Mouse (Mus musculus) gonadal fat pad, adult 2 months (tissue): ENCODE data around the gene Slc35d3. TPM values are rescaled to one million over a fixed set of nuclear protein-coding genes. Genes with fewer than 3 reads are reported as not detected.

ENCODE experiments used
- DNase-seq: peaks from one replicate; pipeline ENCODE4 v3.0.0-alpha.2; 2012; ENCODE audit warnings: low read depth
- polyA plus RNA-seq: library from polyadenylated mRNA; depleted of rRNA; stranded (reverse); fragments of >200 nt; gene quantifications from 2 replicates; pipeline ENCODE4 v1.2.3, GENCODE M21; 2012; rRNA removed

The Slc35d3 gene
- polyA plus RNA-seq = 0.04 TPM in 1 of 2 replicates, not detected in the other

- no peak for DNase-seq
Measured at GRCm38 (mm10) chr10:19850998-19851691, at the start of gene Slc35d3. Slc35d3 (minus strand) TSS chr10:19851459.

DNA sequence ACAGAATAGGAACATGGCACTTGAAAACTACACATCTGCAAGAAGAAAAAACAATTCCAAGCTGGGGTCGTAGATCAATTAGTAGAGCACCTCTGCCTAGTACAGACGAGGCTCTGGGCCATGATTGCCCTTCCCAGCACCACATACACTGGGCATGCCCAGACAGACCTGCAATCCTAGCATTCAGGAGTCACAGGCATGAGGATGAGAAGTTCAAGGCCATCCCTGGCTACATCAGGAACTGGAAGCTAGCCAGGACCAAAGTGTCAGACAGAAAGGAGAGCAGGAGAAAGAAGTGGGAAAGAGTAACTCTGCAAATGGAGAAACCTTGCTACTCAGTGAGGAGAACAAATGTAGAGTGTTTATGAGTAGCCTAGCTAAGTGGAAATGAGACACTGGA lies 48.9 kb upstream of the Slc35d3 start:
- no peak for DNase-seq

- no peak for DNase-seq
Measured at GRCm38 (mm10) chr10:19893976-19894375, 42.7 kb upstream of the Slc35d3 start.

GRCm38 (mm10) chr10:19893146-19893545 lies 41.9 kb upstream of the Slc35d3 start:
- no peak for DNase-seq

- no peak for DNase-seq
Measured at GRCm38 (mm10) chr10:19891686-19892085, 40.4 kb upstream of the Slc35d3 start.

DNA sequence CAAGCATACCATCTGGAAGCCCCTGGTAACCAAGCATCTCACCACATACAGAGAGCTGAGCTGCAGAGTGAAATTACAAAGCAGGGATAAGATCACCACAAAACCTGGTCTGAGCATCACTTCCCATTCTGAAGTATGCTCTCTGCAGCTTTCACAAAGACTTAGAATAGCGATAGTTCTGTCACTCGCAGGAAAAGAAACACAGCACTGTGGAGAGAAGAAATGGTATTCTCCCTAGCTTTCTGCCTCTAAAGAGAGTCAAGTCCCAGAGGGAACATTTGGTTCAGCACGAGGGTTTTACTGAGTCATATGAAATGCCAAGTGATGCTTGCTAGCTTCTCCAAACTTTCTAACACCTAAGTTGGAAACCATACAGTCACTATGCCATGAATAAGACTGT lies 38.6 kb upstream of the Slc35d3 start:
- DNase-seq = no peak

DNA sequence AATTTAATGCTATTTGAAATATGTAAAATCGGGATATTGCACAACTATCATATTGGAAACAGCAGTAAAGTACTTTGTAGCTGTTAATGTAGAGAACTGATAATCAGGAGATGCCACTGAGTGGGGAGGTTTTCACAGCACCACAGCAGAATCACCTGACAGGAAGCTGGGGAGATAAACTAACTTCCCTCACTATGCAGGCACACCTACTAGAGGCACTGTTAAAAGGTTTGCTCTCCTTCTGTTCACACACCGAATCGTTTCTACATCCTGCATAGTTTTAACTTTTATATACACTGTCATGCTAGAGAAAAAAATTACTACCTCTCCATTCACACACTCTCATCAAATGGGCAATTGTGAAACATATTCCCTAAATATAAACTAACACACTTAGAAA lies 35.0 kb upstream of the Slc35d3 start:
- DNase-seq = no peak

GRCm38 (mm10) chr10:19884409-19884808 lies 33.1 kb upstream of the Slc35d3 start:
- no peak for DNase-seq

GRCm38 (mm10) chr10:19880437-19880836 lies 29.2 kb upstream of the Slc35d3 start:
- no peak for DNase-seq

DNA sequence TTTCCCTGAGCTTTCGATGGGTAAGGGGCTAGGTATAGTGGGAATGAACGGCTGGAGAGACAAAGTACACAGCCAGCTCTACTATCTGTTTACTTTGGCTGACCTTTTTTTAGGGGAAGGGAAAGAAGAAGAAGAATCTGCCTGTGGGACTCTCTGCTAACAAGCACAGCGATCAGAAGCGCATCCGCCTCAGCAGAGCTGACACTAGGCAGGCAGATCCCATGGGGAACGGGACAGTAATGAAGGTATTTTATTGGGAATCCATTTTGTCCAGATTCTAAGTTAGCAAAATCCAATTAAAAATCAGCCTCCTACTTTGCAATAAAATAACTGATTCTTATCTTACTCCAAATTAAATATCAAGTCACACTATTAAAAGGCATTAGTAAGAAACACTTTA lies 27.9 kb upstream of the Slc35d3 start:
- DNase-seq = no peak

DNA sequence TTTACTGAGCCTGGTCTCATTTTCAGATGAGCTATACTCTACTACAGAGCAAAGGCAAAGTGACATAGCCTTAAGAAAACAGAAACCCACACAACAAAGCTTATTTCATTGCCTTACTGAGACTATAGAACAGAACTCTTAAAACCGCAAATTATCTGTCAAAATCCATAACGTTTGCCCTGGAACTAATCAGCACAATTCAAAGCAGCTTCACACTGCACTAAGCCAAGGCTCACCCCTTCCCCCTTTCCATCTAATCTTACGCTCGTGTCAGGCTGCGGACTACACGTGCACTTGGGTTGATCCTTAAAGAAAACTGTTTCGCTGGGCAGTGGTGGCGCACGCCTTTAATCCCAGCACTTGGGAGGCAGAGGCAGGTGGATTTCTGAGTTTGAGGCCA lies 26.4 kb upstream of the Slc35d3 start:
- DNase-seq = no peak

DNA sequence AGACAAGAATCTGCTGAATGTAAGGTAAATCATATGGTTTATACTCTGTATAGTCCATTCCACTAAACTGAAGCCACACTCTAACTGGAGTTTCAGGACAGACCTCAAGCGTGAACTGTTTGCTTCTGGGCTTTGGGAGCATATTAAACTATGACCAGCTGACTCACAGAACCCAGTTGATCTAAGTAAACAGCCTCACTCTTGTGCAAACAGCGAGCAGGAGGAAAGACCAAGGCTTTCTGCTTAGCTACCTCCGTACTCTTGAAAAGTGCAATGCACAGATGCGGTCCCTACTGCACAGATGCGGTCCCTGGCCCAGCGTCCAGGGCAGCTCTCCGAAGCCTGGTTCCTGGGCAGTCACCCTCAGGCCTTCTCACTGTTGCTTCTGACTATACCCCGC lies 26.0 kb upstream of the Slc35d3 start:
- DNase-seq = no peak

GRCm38 (mm10) chr10:19876669-19877068 lies 25.4 kb upstream of the Slc35d3 start:
- no peak for DNase-seq

DNA sequence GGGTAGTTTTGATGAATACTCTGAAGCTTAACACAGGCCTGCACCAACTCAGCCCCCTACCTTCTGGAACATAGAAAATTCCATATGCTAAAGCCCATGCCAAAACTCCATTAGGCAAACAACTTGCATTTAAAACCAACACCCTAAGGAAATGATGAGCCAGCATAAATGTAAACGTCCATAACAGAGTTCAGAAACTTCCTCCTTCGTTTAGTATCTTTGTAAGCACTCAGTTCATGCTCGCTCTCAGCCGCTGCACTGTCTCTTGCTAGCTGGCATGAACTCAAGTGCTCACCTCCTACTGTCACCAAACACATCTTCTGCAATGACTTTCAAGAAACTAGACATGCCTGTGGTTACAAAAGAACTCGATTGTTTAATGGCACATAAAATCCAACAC lies 24.1 kb upstream of the Slc35d3 start:
- no peak for DNase-seq

- no peak for DNase-seq
Measured at GRCm38 (mm10) chr10:19855597-19856306, 4.5 kb upstream of the Slc35d3 start.

DNA sequence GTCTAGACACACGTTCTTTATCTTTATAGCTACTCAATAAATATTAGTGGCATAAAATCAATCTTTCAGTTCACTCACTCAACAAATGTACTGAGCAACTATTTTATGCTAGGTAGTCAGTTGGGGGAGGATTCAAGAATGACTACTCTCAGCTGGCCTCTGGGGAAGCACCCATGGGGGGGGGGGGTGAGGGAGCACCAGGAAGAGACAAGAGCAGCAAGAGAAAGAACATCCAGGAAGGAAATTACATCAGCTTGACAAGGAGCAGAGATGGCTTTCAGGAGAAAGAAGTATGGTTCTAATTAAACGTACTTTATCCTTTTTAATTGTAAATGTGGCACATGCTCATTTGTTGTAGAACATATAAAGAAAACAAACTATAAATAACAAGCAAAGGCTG lies 2.4 kb upstream of the Slc35d3 start:
- DNase-seq = no peak

DNA sequence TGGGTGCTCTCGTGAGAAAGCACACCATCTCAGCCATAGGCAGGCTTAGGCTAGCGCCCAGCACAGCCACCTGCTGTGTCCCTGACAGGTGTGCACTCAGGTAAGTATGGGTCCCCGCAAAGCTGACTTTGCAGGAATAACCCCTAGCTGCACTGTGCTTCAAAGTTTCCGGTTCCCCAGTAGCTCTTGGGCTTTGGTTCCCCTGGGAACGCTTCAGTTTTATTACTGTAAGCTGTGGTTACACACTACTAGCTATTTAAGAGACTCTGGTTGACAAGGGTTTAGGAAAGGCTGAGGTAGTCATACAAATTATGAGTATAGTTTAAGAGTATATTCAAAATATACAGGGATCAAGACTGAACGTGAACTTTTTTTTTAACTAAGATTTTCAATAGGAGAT lies 1.5 kb upstream of the Slc35d3 start:
- no peak for DNase-seq

DNA sequence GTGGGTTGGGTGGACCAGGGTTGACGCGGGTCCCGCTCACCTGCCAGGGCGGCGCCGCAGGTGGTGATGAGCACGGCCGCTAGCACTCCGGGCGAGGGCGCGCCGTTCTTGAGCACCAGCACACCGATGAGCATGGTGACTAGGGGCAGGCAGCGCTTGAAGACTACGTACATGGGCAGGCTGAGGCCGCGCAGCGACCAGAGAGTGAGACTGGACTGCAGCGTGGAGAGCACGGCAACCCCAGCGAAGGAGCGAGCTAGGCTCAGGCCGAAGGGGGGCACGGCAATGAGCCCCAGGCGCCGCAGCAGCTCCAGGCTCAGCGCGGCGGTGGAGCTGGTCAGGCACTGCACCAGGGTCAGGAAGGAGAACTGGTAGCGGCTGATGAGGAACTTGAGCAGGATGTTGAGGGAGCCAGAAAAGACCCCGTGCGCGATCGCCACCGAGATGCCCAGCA lies 688 bp downstream of the Slc35d3 start:
- DNase-seq = no peak

DNA sequence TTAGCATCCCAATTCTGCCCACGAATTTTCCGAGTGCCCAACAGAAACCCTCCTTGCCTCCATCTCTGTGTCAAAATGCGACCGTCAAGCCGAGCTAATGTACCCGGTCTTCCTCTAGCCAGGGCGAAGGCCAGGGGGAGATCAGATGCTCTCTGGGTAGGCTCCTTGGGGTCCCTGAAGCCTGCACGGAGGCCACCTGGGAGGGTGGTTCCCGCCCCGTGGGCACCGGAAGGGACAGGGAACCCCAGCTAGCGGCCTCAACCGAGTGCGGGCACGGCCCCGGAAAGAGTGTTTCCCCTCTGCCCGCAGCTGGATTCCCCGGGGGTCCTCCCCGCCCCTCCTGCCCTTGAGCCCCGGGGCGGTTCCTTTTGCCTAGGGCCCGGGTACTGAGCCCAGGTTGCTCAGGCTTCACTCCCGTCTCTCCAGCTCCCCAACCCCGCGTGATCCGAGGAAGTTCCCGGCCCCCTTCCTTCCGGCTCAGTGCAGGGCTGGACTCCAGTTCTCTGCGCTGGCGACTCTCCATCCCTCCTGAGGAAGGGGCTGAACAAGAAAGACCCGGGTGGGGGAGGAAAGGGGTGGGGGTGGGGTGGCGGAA lies 1.4 kb downstream of the Slc35d3 start:
- DNase-seq = no peak

- no peak for DNase-seq
Measured at GRCm38 (mm10) chr10:19848928-19849770, 2.1 kb downstream of the Slc35d3 start.

DNA sequence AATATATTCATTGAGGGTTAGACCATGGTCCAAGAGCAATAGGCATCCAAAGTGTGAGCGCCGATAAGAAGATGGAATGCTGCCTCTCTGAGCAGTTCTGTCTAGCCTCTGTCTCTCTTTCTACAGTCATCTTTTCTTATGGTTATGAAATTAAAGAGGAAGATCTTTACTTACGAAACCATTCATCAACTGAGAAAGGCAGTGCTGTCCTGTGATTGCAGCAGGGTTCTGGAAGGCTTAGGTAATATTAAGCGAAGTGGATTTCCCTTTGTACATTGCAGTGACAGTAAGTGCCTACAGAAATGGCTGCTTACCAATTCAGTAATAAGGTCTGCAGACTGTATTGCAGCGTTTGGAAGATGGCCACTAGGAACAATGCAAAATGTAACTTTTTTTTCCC lies 11.4 kb downstream of the Slc35d3 start:
- peak; percentile 68 for DNase-seq
